Mouse (Mus musculus): ENCODE measurements around the gene Hnrnpl. TPM values are rescaled to one million over a fixed set of nuclear protein-coding genes. Genes with fewer than 3 reads are reported as not detected.

Hnrnpl gene
- polyA plus RNA-seq, 1 experiment from 2014 or later, result 232 TPM

- Histone ChIP-seq H3K4me3 (replicated peaks; ENCODE audit: low read depth, low read length) (no peak overlapping the region), H3K27ac (no peak overlapping the region), H3K4me2 (ENCODE audit: low read length) (no peak overlapping the region), H3K36me3 (ENCODE audit: insufficient read depth, low read length) (peaks cover 92% of the 10 kb centered on the region), H3K9me3 (replicated peaks; ENCODE audit: low read length) (no peaks in the 10 kb centered on the region), H3K4me1 (replicated peaks; ENCODE audit: insufficient read depth, low read length) (no peaks in the 10 kb centered on the region; the same call in 1 of the 2 replicates), H3K27me3 (ENCODE audit: insufficient read depth, low read length) (no peaks in the 10 kb centered on the region), H3K9ac (ENCODE audit: low read depth, low read length) (no peak overlapping the region)
- no peak for TF ChIP-seq CTCF (IDR thresholded peaks at IDR 0.05; ENCODE audit: low read depth)
- 76% methylated on average over 4 of the region's 4 CpGs for WGBS
- DNase-seq (ENCODE audit: low spot score) (no peak), ATAC-seq (replicated peaks; ENCODE audit: low FRiP score, low read depth) (no peak)
Measured at GRCm38 (mm10) chr7:28817957-28818356, 9.6 kb downstream of the Hnrnpl start.

GRCm38 (mm10) chr7:28818436-28818835 is 10.1 kb downstream of the Hnrnpl start:
- Histone ChIP-seq H3K9me3 (replicated peaks; ENCODE audit: low read length) (no peaks in the 10 kb centered on the region), H3K4me3 (replicated peaks; ENCODE audit: low read depth, low read length) (no peak overlapping the region), H3K36me3 (ENCODE audit: insufficient read depth, low read length) (peaks cover 87% of the 10 kb centered on the region), H3K4me1 (replicated peaks; ENCODE audit: insufficient read depth, low read length) (no peaks in the 10 kb centered on the region; the same call in none of the 2 replicates), H3K9ac (ENCODE audit: low read depth, low read length) (no peak overlapping the region), H3K4me2 (ENCODE audit: low read length) (no peak overlapping the region), H3K27me3 (ENCODE audit: insufficient read depth, low read length) (no peaks in the 10 kb centered on the region), H3K27ac (no peak overlapping the region)
- WGBS, result 86% methylated on average over 18 of the region's 18 CpGs
- 0 out of 2 replicates have a peak, but pooled peaks have one; percentile 19 for ATAC-seq (replicated peaks; ENCODE audit: low FRiP score, low read depth)
- TF ChIP-seq CTCF (IDR thresholded peaks at IDR 0.05; ENCODE audit: low read depth), result no peak
- DNase-seq (ENCODE audit: low spot score), result no peak

GRCm38 (mm10) chr7:28818861-28819452 is 10.6 kb downstream of the Hnrnpl start:
- Histone ChIP-seq H3K36me3 (ENCODE audit: insufficient read depth, low read length) (peaks cover 82% of the 10 kb centered on the region), H3K27ac (no peak overlapping the region), H3K27me3 (ENCODE audit: insufficient read depth, low read length) (no peaks in the 10 kb centered on the region), H3K9me3 (replicated peaks; ENCODE audit: low read length) (no peaks in the 10 kb centered on the region), H3K4me1 (replicated peaks; ENCODE audit: insufficient read depth, low read length) (no peaks in the 10 kb centered on the region; the same call in none of the 2 replicates), H3K4me3 (replicated peaks; ENCODE audit: low read depth, low read length) (no peak overlapping the region), H3K4me2 (ENCODE audit: low read length) (no peak overlapping the region), H3K9ac (ENCODE audit: low read depth, low read length) (no peak overlapping the region)
- DNase-seq (ENCODE audit: low spot score) (no peak), ATAC-seq (replicated peaks; ENCODE audit: low FRiP score, low read depth) (no peak)
- WGBS, result 90% methylated on average over 4 of the region's 4 CpGs
- TF ChIP-seq CTCF (IDR thresholded peaks at IDR 0.05; ENCODE audit: low read depth), result no peak

- Histone ChIP-seq H3K27me3 (ENCODE audit: insufficient read depth, low read length) (no peaks in the 10 kb centered on the region), H3K4me1 (replicated peaks; ENCODE audit: insufficient read depth, low read length) (peaks cover 3% of the 10 kb centered on the region), H3K4me2 (ENCODE audit: low read length) (no peak overlapping the region), H3K4me3 (replicated peaks; ENCODE audit: low read depth, low read length) (no peak overlapping the region), H3K36me3 (ENCODE audit: insufficient read depth, low read length) (peaks cover 76% of the 10 kb centered on the region), H3K27ac (no peak overlapping the region), H3K9ac (ENCODE audit: low read depth, low read length) (no peak overlapping the region), H3K9me3 (replicated peaks; ENCODE audit: low read length) (no peaks in the 10 kb centered on the region)
- no peak for DNase-seq (ENCODE audit: low spot score)
- no peak for ATAC-seq (replicated peaks; ENCODE audit: low FRiP score, low read depth)
- 89% methylated on average over 4 of the region's 4 CpGs for WGBS
- no peak for TF ChIP-seq CTCF (IDR thresholded peaks at IDR 0.05; ENCODE audit: low read depth)
Measured at GRCm38 (mm10) chr7:28819571-28819970, 11.2 kb downstream of the Hnrnpl start.

- no peak overlapping the region for H3K4me2 ChIP-seq (ENCODE audit: low read length)
- peaks cover 67% of the 10 kb centered on the region for H3K36me3 ChIP-seq (ENCODE audit: insufficient read depth, low read length)
- 65% methylated on average over 12 of the region's 12 CpGs for WGBS
- H3K9me3 ChIP-seq (replicated peaks; ENCODE audit: low read length), result no peaks in the 10 kb centered on the region
- TF ChIP-seq CTCF (IDR thresholded peaks at IDR 0.05; ENCODE audit: low read depth), result no peak
- peaks cover 7% of the 10 kb centered on the region for H3K4me1 ChIP-seq (replicated peaks; ENCODE audit: insufficient read depth, low read length)
- H3K9ac ChIP-seq (ENCODE audit: low read depth, low read length), result no peak overlapping the region
- ATAC-seq (replicated peaks; ENCODE audit: low FRiP score, low read depth) (no peak), DNase-seq (ENCODE audit: low spot score) (no peak)
- no peak overlapping the region for H3K4me3 ChIP-seq (replicated peaks; ENCODE audit: low read depth, low read length)
- H3K27ac ChIP-seq, result 0 out of 2 replicates have a peak overlapping the region, but pooled peaks have one; percentile 40
- no peaks in the 10 kb centered on the region for H3K27me3 ChIP-seq (ENCODE audit: insufficient read depth, low read length)
Measured at GRCm38 (mm10) chr7:28820358-28821260, 12.3 kb downstream of the Hnrnpl start.

GRCm38 (mm10) chr7:28821261-28821831 is 13.0 kb downstream of the Hnrnpl start:
- no peak overlapping the region for H3K9ac ChIP-seq (ENCODE audit: low read depth, low read length)

More at GRCm38 (mm10) chr7:28821261-28821831, 13.0 kb downstream of the Hnrnpl start:
- WGBS, result 50% methylated on average over 10 of the region's 10 CpGs
- TF ChIP-seq CTCF (IDR thresholded peaks at IDR 0.05; ENCODE audit: low read depth), result no peak
- H3K4me1 ChIP-seq (replicated peaks; ENCODE audit: insufficient read depth, low read length), result peaks cover 13% of the 10 kb centered on the region
- H3K36me3 ChIP-seq (ENCODE audit: insufficient read depth, low read length), result peaks cover 59% of the 10 kb centered on the region
- no peaks in the 10 kb centered on the region for H3K9me3 ChIP-seq (replicated peaks; ENCODE audit: low read length)
- ATAC-seq (replicated peaks; ENCODE audit: low FRiP score, low read depth), result no peak
- no peak for DNase-seq (ENCODE audit: low spot score)
- no peak overlapping the region for H3K4me2 ChIP-seq (ENCODE audit: low read length)
- H3K4me3 ChIP-seq (replicated peaks; ENCODE audit: low read depth, low read length), result no peak overlapping the region
- H3K27me3 ChIP-seq (ENCODE audit: insufficient read depth, low read length), result no peaks in the 10 kb centered on the region
- H3K27ac ChIP-seq, result 0 out of 2 replicates have a peak overlapping the region, but pooled peaks have one; percentile 40

Data from kidney, postnatal 0 days (tissue).